Mouse (Mus musculus) lung, postnatal 0 days (tissue): ENCODE measurements at regions not wholly inside any gene's neighbourhood (a gene's known extent, or its start where the extent isn't known, plus 50 kb on each side); places are given as distances from the start of the nearest gene placed in this dataset.

Source experiments
- ATAC-seq: fragments of 200-750 bp; cut with Nextera tagmentation; 2 replicates; pipeline ENCODE4 v1.8.0; 2017; ENCODE audit warnings: moderate library complexity
- DNase-seq: peaks from one replicate; pipeline ENCODE4 v3.0.0-alpha.2; 2016; ENCODE audit warnings: low spot score
- H3K27ac ChIP-seq: fragments of 300-500 bp; sonication (generic); 2 replicates; pipeline ENCODE4 v1.5.1; 2014; ENCODE audit warnings: antibody characterized with exemption, mild to moderate bottlenecking, low read length, mixed read lengths
- H3K27me3 ChIP-seq: fragments of 300-500 bp; sonication (generic); replicated peaks from 2 replicates; pipeline ENCODE4 v1.6.1; 2014; ENCODE audit warnings: low read length, mixed read lengths; ENCODE audit not compliant: insufficient read depth
- H3K36me3 ChIP-seq: fragments of 300-500 bp; sonication (generic); 2 replicates; pipeline ENCODE4 v1.6.1; 2014; ENCODE audit warnings: low read length, mixed read lengths; ENCODE audit not compliant: insufficient read depth
- H3K4me1 ChIP-seq: fragments of 300-500 bp; sonication (generic); 2 replicates; pipeline ENCODE4 v1.6.1; 2014; ENCODE audit warnings: antibody characterized with exemption, low read depth, low read length, mixed read lengths; ENCODE audit not compliant: insufficient read depth
- H3K4me2 ChIP-seq: fragments of 300-500 bp; sonication (generic); replicated peaks from 2 replicates; pipeline ENCODE4 v1.6.1; 2014; ENCODE audit warnings: low read depth, mild to moderate bottlenecking, low read length, moderate library complexity, mixed read lengths
- H3K4me3 ChIP-seq: fragments of 300-500 bp; sonication (generic); 2 replicates; pipeline ENCODE4 v1.5.1; 2014; ENCODE audit warnings: low read depth, low read length
- H3K9ac ChIP-seq: fragments of 300-500 bp; sonication (generic); replicated peaks from 2 replicates; pipeline ENCODE4 v1.6.1; 2014; ENCODE audit warnings: low read depth, mild to moderate bottlenecking
- H3K9me3 ChIP-seq: fragments of 300-500 bp; sonication (generic); 2 replicates; pipeline ENCODE4 v1.6.1; 2016; ENCODE audit warnings: low read length, mixed read lengths
- CTCF ChIP-seq: IDR thresholded peaks from 2 replicates; pipeline ENCODE4 v1.5.1; 2016; ENCODE audit warnings: antibody characterized with exemption, mild to moderate bottlenecking
- EP300 ChIP-seq: IDR thresholded peaks from 2 replicates; pipeline ENCODE4 v1.6.1; 2016; ENCODE audit warnings: antibody characterized with exemption, mild to moderate bottlenecking, control low read depth
- WGBS: fragments of 180-500 bp; shearing (Covaris S2); extraction: QIAGEN DNeasy Blood & Tissue Kit; methylation state at CpG from one replicate; pipeline ENCODE4 v1.1.7; 2014; 5-methylcytosine and 5-hydroxymethylcytosine counted together

- TF ChIP-seq EP300 (no peak), CTCF (no peak)
- WGBS, result 44% methylated on average over 11 of the region's 11 CpGs
- no peak overlapping the region for H3K9ac ChIP-seq
- no peaks in the 10 kb centered on the region for H3K27me3 ChIP-seq
- no peak for ATAC-seq
- no peaks in the 10 kb centered on the region for H3K4me1 ChIP-seq
- H3K36me3 ChIP-seq, result no peaks in the 10 kb centered on the region
- no peaks in the 10 kb centered on the region for H3K9me3 ChIP-seq
- peak; percentile 17 for DNase-seq
- no peak overlapping the region for H3K27ac ChIP-seq
- H3K4me3 ChIP-seq, result no peak overlapping the region
- H3K4me2 ChIP-seq, result no peak overlapping the region
These were observed 469.3 kb upstream of the Plxna2 start for GRCm38 (mm10) chr1:194148416-194149364.

- Histone ChIP-seq H3K9ac (no peak overlapping the region), H3K9me3 (no peaks in the 10 kb centered on the region), H3K4me2 (no peak overlapping the region), H3K4me1 (no peaks in the 10 kb centered on the region), H3K4me3 (no peak overlapping the region), H3K27ac (no peak overlapping the region), H3K36me3 (no peaks in the 10 kb centered on the region), H3K27me3 (no peaks in the 10 kb centered on the region)
- peak; percentile 83 for ATAC-seq
- peak; percentile 72 for DNase-seq
- WGBS, result 63% methylated on average over 4 of the region's 4 CpGs
- no peak for TF ChIP-seq CTCF
- TF ChIP-seq EP300, result peak; percentile 61
These were observed 500.2 kb upstream of the Plxna2 start for GRCm38 (mm10) chr1:194117631-194118360.

DNA sequence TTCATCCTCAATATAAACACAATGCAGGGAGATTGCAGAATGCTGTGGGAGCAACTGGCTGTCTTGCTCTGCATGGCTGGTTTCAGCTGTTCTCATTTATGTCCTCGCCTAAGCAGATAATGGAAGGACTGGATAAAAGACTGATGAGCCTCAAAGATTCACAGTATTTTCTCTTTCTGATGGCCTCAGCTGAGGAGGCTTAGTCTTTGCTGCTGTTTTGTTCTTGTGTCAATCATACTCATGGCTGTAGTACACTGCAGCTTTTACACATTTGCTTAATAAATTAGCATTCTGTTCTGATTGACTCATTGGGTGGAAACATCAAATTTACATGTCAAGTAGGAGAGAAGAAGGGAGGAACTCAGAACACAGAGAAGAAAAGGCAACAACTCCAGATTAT lies 503.6 kb upstream of the Plxna2 start:
- DNase-seq, result no peak

DNA sequence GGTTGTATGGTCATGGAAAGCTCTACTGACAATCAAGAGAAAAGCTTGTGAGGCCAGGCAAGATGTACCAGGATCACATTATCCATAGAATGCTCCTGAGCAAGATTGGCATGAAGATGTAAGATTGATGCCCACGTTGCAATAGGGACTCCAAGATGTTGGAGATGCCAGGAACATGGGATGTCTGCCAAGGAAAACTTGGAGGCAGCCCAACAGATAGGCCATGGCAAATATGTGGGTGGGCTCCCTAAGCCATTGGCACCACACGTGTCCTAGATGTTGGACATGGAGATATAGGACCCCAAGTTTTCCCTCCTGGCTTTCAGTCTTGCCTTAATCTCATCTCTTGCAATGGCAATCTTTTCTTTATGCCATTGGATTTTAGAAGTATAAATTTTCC lies 506.1 kb upstream of the Plxna2 start:
- Histone ChIP-seq H3K36me3 (no peaks in the 10 kb centered on the region), H3K4me3 (no peak overlapping the region), H3K9me3 (no peaks in the 10 kb centered on the region), H3K27ac (no peak overlapping the region), H3K9ac (no peak overlapping the region), H3K27me3 (no peaks in the 10 kb centered on the region), H3K4me1 (no peaks in the 10 kb centered on the region), H3K4me2 (no peak overlapping the region)
- ATAC-seq (no peak), DNase-seq (no peak)
- TF ChIP-seq EP300 (no peak), CTCF (no peak)
- 62% methylated on average over 2 of the region's 2 CpGs for WGBS

More for the DNA sequence above, 503.6 kb upstream of the Plxna2 start:
- Histone ChIP-seq H3K4me2 (no peak overlapping the region), H3K27ac (no peak overlapping the region), H3K4me1 (no peaks in the 10 kb centered on the region), H3K27me3 (no peaks in the 10 kb centered on the region), H3K36me3 (no peaks in the 10 kb centered on the region), H3K9ac (no peak overlapping the region), H3K9me3 (no peaks in the 10 kb centered on the region), H3K4me3 (no peak overlapping the region)
- WGBS, result 60% methylated on average over 1 of the region's 1 CpGs
- TF ChIP-seq CTCF (no peak), EP300 (no peak)
- no peak for ATAC-seq

DNA sequence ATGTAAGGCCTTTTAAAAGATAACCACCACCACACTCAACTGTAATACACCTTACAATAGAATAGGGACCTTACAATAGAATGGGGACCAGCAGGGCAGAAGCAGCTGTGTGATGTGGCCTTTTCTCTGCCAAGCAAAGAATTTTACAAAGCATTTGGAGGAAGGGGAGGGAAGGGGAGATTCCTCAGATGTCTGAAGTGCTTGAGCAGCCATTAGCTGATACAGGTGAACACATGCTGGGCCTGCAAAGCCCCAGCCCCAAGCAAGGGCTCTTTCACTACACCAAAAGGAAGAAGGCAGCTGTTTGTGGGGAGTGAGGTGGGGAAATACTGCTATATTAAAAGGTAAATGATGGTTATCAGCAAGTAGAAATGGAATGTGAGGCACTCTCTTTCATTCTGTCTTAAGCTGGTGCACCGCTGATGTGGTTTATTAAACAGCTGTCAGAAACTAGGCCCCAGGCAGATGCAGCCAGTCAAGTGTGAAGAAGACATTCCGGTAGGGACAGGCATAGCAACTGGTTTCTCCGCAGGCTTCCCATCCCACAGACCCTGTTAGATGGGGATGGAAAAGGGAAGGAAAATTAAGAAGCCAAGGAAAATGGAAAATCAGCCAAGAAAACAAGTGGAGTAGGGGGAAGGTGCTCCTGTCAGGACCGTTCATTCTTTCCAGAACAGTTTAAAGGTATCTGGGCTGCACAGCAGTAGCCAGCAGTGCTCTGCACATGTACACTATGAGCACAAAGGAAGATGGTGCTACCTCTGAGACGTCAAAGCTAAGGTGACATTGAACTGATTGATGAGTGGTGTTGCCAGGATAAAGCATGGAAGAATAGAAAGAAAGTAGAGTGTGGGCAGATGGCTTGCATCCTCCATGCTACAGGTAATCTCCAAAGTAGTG lies 508.6 kb upstream of the Plxna2 start:
- no peaks in the 10 kb centered on the region for H3K4me1 ChIP-seq
- H3K9ac ChIP-seq, result no peak overlapping the region
- H3K4me3 ChIP-seq, result no peak overlapping the region
- ATAC-seq, result no peak
- WGBS, result 66% methylated on average over 5 of the region's 5 CpGs
- TF ChIP-seq CTCF (no peak), EP300 (no peak)
- H3K36me3 ChIP-seq, result no peaks in the 10 kb centered on the region
- H3K9me3 ChIP-seq, result no peaks in the 10 kb centered on the region
- H3K27ac ChIP-seq, result no peak overlapping the region
- no peak for DNase-seq
- H3K27me3 ChIP-seq, result no peaks in the 10 kb centered on the region
- no peak overlapping the region for H3K4me2 ChIP-seq
